In the genomic region with DNA sequence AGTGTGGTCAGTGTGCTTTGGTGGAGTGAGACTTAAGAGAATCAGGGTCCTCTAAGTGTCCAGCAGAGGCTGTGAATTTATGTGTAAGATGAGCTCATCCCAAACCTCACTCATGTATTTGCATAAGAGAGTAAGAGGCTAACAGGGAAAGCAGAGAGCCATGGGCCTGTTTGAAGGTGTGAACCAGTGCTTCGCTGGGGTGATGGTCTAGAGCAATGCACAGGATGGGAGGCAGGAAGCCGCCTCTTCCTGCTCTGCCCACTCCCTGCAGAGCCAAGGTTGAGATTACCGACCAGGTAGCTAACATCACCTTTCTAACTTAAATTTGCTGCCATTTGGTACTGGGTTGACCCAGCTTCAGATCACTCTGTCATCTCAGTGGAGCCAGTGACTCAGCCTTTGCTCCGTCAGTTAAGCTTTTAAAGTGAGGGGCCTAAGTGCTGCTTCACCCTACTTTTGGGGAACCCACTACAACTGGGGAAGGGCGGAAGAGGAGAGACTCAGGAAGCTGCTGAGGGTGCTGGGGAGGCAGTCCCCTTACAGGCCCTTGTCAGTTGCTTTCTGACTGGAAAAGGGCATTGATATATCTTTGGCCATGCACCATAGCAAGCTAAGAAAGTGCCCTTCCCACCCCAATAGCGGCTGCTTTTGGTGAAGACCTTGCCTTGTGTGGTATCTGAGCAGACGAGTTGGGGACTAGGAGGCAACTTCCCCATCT, we compare ENCODE assay signal across 14 mouse cellular contexts. TPM values are rescaled to one million over a fixed set of nuclear protein-coding genes. Genes with fewer than 3 reads are reported as not detected.
DNase-seq lines count a peak whose midpoint lies in the region; ATAC-seq and TF ChIP-seq lines count a peak whose summit lies in the region.
"Had no signal": no experiment of that assay in that cellular context is flagged by ENCODE, and none has a peak within 500 bp of the region (broad histone marks: within the 10 kb centered on the region; RNA-seq: fewer than 3 reads in every experiment).

No protein-coding gene starts in this region.

- no peak for ATAC-seq in intestine, embryonic 15.5 days
- ATAC-seq in midbrain, embryonic 16.5 days: no peak

- H3K27ac ChIP-seq in gastrocnemius, adult 2 months: peak overlapping the region; percentile 68
- H3K27ac ChIP-seq in left cerebral cortex, adult 2 months: peak overlapping the region; percentile 77
- H3K27ac ChIP-seq in limb, embryonic 10.5 days: no peak overlapping the region
- no peak overlapping the region for H3K27ac ChIP-seq in intestine, embryonic 15.5 days
- H3K27ac ChIP-seq in midbrain, embryonic 16.5 days (ENCODE audit: low read length): no peak overlapping the region
- H3K27ac ChIP-seq: neural tube, embryonic 12.5 days had no signal

- intact Hi-C loops in gastrocnemius, adult 2 months (cut with DNase I): no loop called here
- intact Hi-C loops in left cerebral cortex, adult 2 months (cut with DNase I): no loop called here
- intact Hi-C loops in left cerebral cortex, postnatal 36 days (cut with DNase I): no loop called here

- no peak for TF ChIP-seq CTCF in gastrocnemius, adult 2 months (IDR thresholded peaks at IDR 0.05)
- TF ChIP-seq CTCF in left cerebral cortex, adult 2 months (IDR thresholded peaks at IDR 0.05): no peak

- no peaks in the 10 kb centered on the region for H3K4me1 ChIP-seq in limb, embryonic 10.5 days
- 0 out of 2 replicates have a peak, but pooled peaks cover 2% of the 10 kb centered on the region for H3K4me1 ChIP-seq in intestine, embryonic 15.5 days (replicated peaks)
- no peaks in the 10 kb centered on the region for H3K4me1 ChIP-seq in midbrain, embryonic 16.5 days (ENCODE audit: control insufficient read depth, insufficient read depth, low read length)
- H3K4me1 ChIP-seq: neural tube, embryonic 12.5 days had no signal

- no peak overlapping the region for H3K4me2 ChIP-seq in intestine, embryonic 15.5 days (replicated peaks)
- H3K4me2 ChIP-seq in midbrain, embryonic 16.5 days (ENCODE audit: low read length): no peak overlapping the region
- H3K4me2 ChIP-seq: neural tube, embryonic 12.5 days had no signal

- no peaks in the 10 kb centered on the region for H3K27me3 ChIP-seq in limb, embryonic 10.5 days (ENCODE audit: low read depth, poor library complexity, severe bottlenecking)
- no peaks in the 10 kb centered on the region for H3K27me3 ChIP-seq in intestine, embryonic 15.5 days (replicated peaks)
- H3K27me3 ChIP-seq in midbrain, embryonic 16.5 days (ENCODE audit: control insufficient read depth, insufficient read depth, low read depth, low read length): no peaks in the 10 kb centered on the region
- H3K27me3 ChIP-seq: neural tube, embryonic 12.5 days had no signal

- no peak for DNase-seq in gastrocnemius, adult 2 months
- no peak for DNase-seq in gastrocnemius, adult 8-10 months (ENCODE audit: low spot score in 2 of 2)
- DNase-seq in left cerebral cortex, adult 2 months (ENCODE audit: extremely low spot score in 1 of 2, low spot score in 2 of 2): no peak
- no peak for DNase-seq in left cerebral cortex, postnatal 36 days (ENCODE audit: low spot score in 2 of 2)
- peak; percentile 44 for DNase-seq in CD4-positive, CD25-positive, alpha-beta regulatory T cell, adult 2 months (ENCODE audit: low read depth, low spot score)
- DNase-seq in limb, embryonic 10.5 days (ENCODE audit: low spot score): peak; percentile 22
- DNase-seq: B cell, adult 2 months; gastrocnemius, postnatal 10 days; kidney, adult 2 months; lung, adult 2 months; retina, postnatal 1 day had no signal

- WGBS in limb, embryonic 10.5 days: 87% methylated on average over 7 of the region's 7 CpGs
- WGBS in intestine, embryonic 15.5 days: 86% methylated on average over 7 of the region's 7 CpGs
- 90% methylated on average over 7 of the region's 7 CpGs for WGBS in midbrain, embryonic 16.5 days

- peaks cover 93% of the 10 kb centered on the region for H3K36me3 ChIP-seq in limb, embryonic 10.5 days
- H3K36me3 ChIP-seq in intestine, embryonic 15.5 days: peaks cover 33% of the 10 kb centered on the region
- peaks cover 17% of the 10 kb centered on the region for H3K36me3 ChIP-seq in midbrain, embryonic 16.5 days (ENCODE audit: control insufficient read depth, insufficient read depth, low read length)

- H3K9ac ChIP-seq in intestine, embryonic 15.5 days: no peak overlapping the region
- H3K9ac ChIP-seq in midbrain, embryonic 16.5 days (ENCODE audit: low read depth, low read length): no peak overlapping the region
- H3K9ac ChIP-seq: neural tube, embryonic 12.5 days had no signal

- no peak overlapping the region for H3K4me3 ChIP-seq in gastrocnemius, adult 2 months
- no peak overlapping the region for H3K4me3 ChIP-seq in left cerebral cortex, adult 2 months
- H3K4me3 ChIP-seq in limb, embryonic 10.5 days: no peak overlapping the region
- no peak overlapping the region for H3K4me3 ChIP-seq in intestine, embryonic 15.5 days (replicated peaks)
- H3K4me3 ChIP-seq in midbrain, embryonic 16.5 days (ENCODE audit: low read depth, low read length): no peak overlapping the region
- H3K4me3 ChIP-seq: neural tube, embryonic 12.5 days had no signal

- H3K9me3 ChIP-seq in limb, embryonic 10.5 days (replicated peaks): no peaks in the 10 kb centered on the region
- H3K9me3 ChIP-seq in intestine, embryonic 15.5 days: no peaks in the 10 kb centered on the region
- no peaks in the 10 kb centered on the region for H3K9me3 ChIP-seq in midbrain, embryonic 16.5 days (replicated peaks; ENCODE audit: control insufficient read depth, low read length, poor library complexity, severe bottlenecking)
- H3K9me3 ChIP-seq: neural tube, embryonic 12.5 days had no signal

RNA-seq across cellular contexts. Expression of gene Sh2b3, which starts 24.8 kb away (rescaled TPM):
- total RNA-seq in gastrocnemius, adult 2 months (2021): 10 to 100 TPM; 11.9 to 15.4 TPM
- total RNA-seq in gastrocnemius, adult 8-10 months (2022): 10 to 100 TPM; 11.4 to 13.1 (median 12.3) TPM
- total RNA-seq in left cerebral cortex, adult 2 months (2021): 10 to 100 TPM; 21.2 to 27.5 TPM
- 10 to 100 TPM; 22.0 to 22.5 TPM for total RNA-seq in left cerebral cortex, postnatal 36 days (2021)
- polyA plus RNA-seq in limb, embryonic 10.5 days (2016; fragmentation: Nextera tagmentation; extraction: Ambion mirVana): 10.9 and 11.2 TPM in 2 replicates
- polyA plus RNA-seq in intestine, embryonic 15.5 days (2015; fragmentation: Nextera tagmentation; extraction: Ambion mirVana): 12.3 and 13.1 TPM in 2 replicates
- 6.1 and 6.7 TPM in 2 replicates for polyA plus RNA-seq in midbrain, embryonic 16.5 days (2015; fragmentation: Nextera tagmentation; extraction: Ambion mirVana)

RNA-seq across cellular contexts. Expression of gene Pheta1, which starts 36.1 kb away (rescaled TPM):
- 1 to 10 TPM; 4.7 to 6.4 TPM for total RNA-seq in gastrocnemius, adult 2 months (2021)
- 1 to 10 TPM; 5.0 to 5.7 (median 5.2) TPM for total RNA-seq in gastrocnemius, adult 8-10 months (2022)
- total RNA-seq in left cerebral cortex, adult 2 months (2021): 10 to 100 TPM in 1 of 2 experiments, 1 to 10 TPM in 1; 8.9 to 10.5 TPM
- total RNA-seq in left cerebral cortex, postnatal 36 days (2021): 10 to 100 TPM in 1 of 2 experiments, 1 to 10 TPM in 1; 9.1 to 11.4 TPM
- 60.2 and 67.0 TPM in 2 replicates for polyA plus RNA-seq in limb, embryonic 10.5 days (2016; fragmentation: Nextera tagmentation; extraction: Ambion mirVana)
- 32.6 and 36.4 TPM in 2 replicates for polyA plus RNA-seq in intestine, embryonic 15.5 days (2015; fragmentation: Nextera tagmentation; extraction: Ambion mirVana)
- 43.4 and 51.3 TPM in 2 replicates for polyA plus RNA-seq in midbrain, embryonic 16.5 days (2015; fragmentation: Nextera tagmentation; extraction: Ambion mirVana)

Comparison
In these comparisons a context has a peak if more than half of its experiments do, and no peak if none do; other contexts are left out.
1. DNase-seq: peak in CD4-positive, CD25-positive, alpha-beta regulatory T cell, adult 2 months (single experiment) and limb, embryonic 10.5 days (single experiment); none in gastrocnemius, adult 2 months (single experiment), gastrocnemius, adult 8-10 months (0 of 2), left cerebral cortex, adult 2 months (0 of 2) and left cerebral cortex, postnatal 36 days (0 of 2).
2. H3K27ac ChIP-seq: peak in gastrocnemius, adult 2 months (single experiment) and left cerebral cortex, adult 2 months (single experiment); none in limb, embryonic 10.5 days (single experiment), intestine, embryonic 15.5 days (single experiment) and midbrain, embryonic 16.5 days (single experiment).